Mouse (Mus musculus): ENCODE measurements around the gene Vps13d. TPM values are rescaled to one million over a fixed set of nuclear protein-coding genes. Genes with fewer than 3 reads are reported as not detected.

Gene Vps13d
- polyA plus RNA-seq, 1 experiment from 2014 or later = 9.2 TPM

GRCm38 (mm10) chr4:145106796-145107195 is 88.0 kb downstream of the Vps13d start:
- ATAC-seq = no peak
- peaks cover 18% of the 10 kb centered on the region for H3K36me3 ChIP-seq (ENCODE audit: control insufficient read depth, insufficient read depth)
- 92% methylated on average over 6 of the region's 6 CpGs for WGBS

GRCm38 (mm10) chr4:145105319-145105718 is 89.5 kb downstream of the Vps13d start:
- Histone ChIP-seq H3K4me1 (replicated peaks; ENCODE audit: control insufficient read depth, insufficient read depth, low read length) (peaks cover 4% of the 10 kb centered on the region), H3K4me3 (replicated peaks; ENCODE audit: low read length) (no peak overlapping the region), H3K27ac (ENCODE audit: low read length) (0 out of 2 replicates have a peak overlapping the region, but pooled peaks have one; percentile 11), H3K9ac (replicated peaks; ENCODE audit: low read depth, low read length) (no peak overlapping the region), H3K4me2 (ENCODE audit: low read length) (no peak overlapping the region), H3K27me3 (replicated peaks; ENCODE audit: control insufficient read depth, insufficient read depth, low read length) (no peaks in the 10 kb centered on the region), H3K36me3 (ENCODE audit: control insufficient read depth, insufficient read depth) (peaks cover 14% of the 10 kb centered on the region), H3K9me3 (ENCODE audit: control insufficient read depth, low read length) (no peaks in the 10 kb centered on the region)
- ATAC-seq = peak; percentile 3; the same call in 1 of the 2 replicates
- WGBS = 55% methylated on average over 6 of the region's 6 CpGs

More at GRCm38 (mm10) chr4:145106796-145107195, 88.0 kb downstream of the Vps13d start:
- H3K9me3 ChIP-seq (ENCODE audit: control insufficient read depth, low read length) = no peaks in the 10 kb centered on the region
- H3K4me3 ChIP-seq (replicated peaks; ENCODE audit: low read length) = no peak overlapping the region
- H3K27me3 ChIP-seq (replicated peaks; ENCODE audit: control insufficient read depth, insufficient read depth, low read length) = no peaks in the 10 kb centered on the region
- H3K27ac ChIP-seq (ENCODE audit: low read length) = no peak overlapping the region
- peaks cover 4% of the 10 kb centered on the region for H3K4me1 ChIP-seq (replicated peaks; ENCODE audit: control insufficient read depth, insufficient read depth, low read length)
- no peak overlapping the region for H3K9ac ChIP-seq (replicated peaks; ENCODE audit: low read depth, low read length)
- no peak overlapping the region for H3K4me2 ChIP-seq (ENCODE audit: low read length)

DNA sequence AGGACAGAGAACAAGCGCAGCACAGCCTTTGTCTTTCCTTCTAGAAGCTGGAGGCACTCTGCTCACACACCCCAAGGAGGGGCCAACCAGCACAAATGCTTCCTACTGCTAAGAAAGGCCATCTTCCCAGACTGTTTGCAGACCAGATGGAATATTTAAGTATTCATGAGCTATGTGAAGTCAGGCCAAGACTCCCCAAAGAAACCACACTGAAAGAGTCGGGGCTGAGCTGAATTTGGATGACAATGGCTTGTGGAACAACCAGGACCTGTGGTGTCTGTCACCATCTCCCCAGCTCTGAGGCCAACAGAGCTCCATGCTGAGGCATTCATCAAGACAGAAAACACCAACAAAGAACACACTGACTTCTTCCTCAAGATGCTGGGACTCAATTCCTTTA is 89.9 kb downstream of the Vps13d start:
- WGBS = 13% methylated on average over 2 of the region's 2 CpGs
- Histone ChIP-seq H3K9ac (replicated peaks; ENCODE audit: low read depth, low read length) (no peak overlapping the region), H3K4me1 (replicated peaks; ENCODE audit: control insufficient read depth, insufficient read depth, low read length) (peaks cover 4% of the 10 kb centered on the region), H3K27ac (ENCODE audit: low read length) (peak overlapping the region; percentile 68), H3K27me3 (replicated peaks; ENCODE audit: control insufficient read depth, insufficient read depth, low read length) (no peaks in the 10 kb centered on the region), H3K4me3 (replicated peaks; ENCODE audit: low read length) (no peak overlapping the region), H3K4me2 (ENCODE audit: low read length) (no peak overlapping the region), H3K9me3 (ENCODE audit: control insufficient read depth, low read length) (no peaks in the 10 kb centered on the region), H3K36me3 (ENCODE audit: control insufficient read depth, insufficient read depth) (peaks cover 12% of the 10 kb centered on the region)
- peak; percentile 96 for ATAC-seq

DNA sequence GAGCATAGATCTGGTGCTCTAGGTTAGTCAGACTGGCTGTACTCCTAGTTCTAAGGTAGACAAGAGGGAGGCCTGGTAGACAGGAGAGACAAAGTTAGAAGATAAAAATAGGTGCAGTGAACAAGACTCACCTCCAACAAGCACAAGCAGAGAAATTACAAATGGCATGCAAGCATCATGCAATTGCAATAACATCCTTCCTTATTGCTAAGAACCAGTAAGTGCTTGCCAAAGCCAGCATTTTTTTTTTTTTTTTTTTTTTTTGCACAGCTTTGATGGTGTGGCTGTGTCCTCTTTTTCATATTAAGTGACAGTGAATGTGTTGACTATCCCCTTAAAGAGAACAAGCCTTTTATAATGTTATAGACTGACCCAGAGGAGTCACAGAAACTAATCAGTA is 91.2 kb downstream of the Vps13d start:
- Histone ChIP-seq H3K4me1 (replicated peaks; ENCODE audit: control insufficient read depth, insufficient read depth, low read length) (peaks cover 4% of the 10 kb centered on the region), H3K4me3 (replicated peaks; ENCODE audit: low read length) (no peak overlapping the region), H3K27me3 (replicated peaks; ENCODE audit: control insufficient read depth, insufficient read depth, low read length) (no peaks in the 10 kb centered on the region), H3K9ac (replicated peaks; ENCODE audit: low read depth, low read length) (no peak overlapping the region), H3K36me3 (ENCODE audit: control insufficient read depth, insufficient read depth) (peaks cover 17% of the 10 kb centered on the region), H3K4me2 (ENCODE audit: low read length) (no peak overlapping the region), H3K9me3 (ENCODE audit: control insufficient read depth, low read length) (no peaks in the 10 kb centered on the region), H3K27ac (ENCODE audit: low read length) (no peak overlapping the region)
- no peak for ATAC-seq

DNA sequence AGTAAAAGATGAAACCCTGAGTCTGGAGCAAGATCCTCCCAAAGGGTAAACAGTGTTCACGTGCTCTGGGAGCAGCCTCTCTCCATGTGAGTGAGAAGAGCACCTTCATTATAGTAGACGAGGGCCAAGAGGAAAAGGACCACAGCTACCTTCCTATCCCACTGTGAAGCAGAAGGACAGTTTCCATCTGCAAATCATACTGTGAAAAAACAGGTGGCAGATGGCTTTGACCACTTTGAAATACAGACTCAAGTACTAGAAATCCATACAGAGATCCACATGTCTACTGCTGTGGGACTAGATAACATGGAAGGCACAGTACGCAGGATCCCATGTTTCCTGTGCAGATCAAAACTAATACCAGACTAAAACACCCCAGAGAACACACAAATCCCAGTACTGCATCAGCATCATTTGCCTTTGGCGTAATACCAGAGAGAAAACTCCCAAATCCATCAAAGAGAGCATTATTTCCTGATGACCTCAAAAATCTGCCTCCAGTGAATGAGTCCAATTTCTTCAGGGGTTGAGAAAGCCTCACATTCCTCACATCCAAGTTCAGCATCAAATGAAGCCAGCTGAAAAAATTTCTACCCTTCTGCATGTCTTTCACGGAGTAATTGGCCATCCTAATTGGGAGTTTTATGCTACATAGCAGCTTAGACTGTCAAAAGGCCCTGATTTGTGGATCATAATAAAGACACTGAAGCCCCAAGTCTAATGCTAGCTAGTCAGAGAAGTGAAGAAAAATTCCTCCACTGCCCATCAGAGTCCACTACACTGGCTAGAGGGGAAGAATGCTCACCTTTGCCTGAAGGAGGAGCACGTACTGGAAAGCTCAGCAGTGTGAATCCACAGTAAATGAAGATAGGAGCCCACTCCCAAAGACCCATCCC is 92.7 kb downstream of the Vps13d start:
- no peak overlapping the region for H3K9ac ChIP-seq (replicated peaks; ENCODE audit: low read depth, low read length)
- H3K4me1 ChIP-seq (replicated peaks; ENCODE audit: control insufficient read depth, insufficient read depth, low read length) = peaks cover 4% of the 10 kb centered on the region
- H3K9me3 ChIP-seq (ENCODE audit: control insufficient read depth, low read length) = no peaks in the 10 kb centered on the region
- no peak overlapping the region for H3K27ac ChIP-seq (ENCODE audit: low read length)
- ATAC-seq = no peak
- peaks cover 17% of the 10 kb centered on the region for H3K36me3 ChIP-seq (ENCODE audit: control insufficient read depth, insufficient read depth)
- H3K4me3 ChIP-seq (replicated peaks; ENCODE audit: low read length) = no peak overlapping the region
- H3K27me3 ChIP-seq (replicated peaks; ENCODE audit: control insufficient read depth, insufficient read depth, low read length) = no peaks in the 10 kb centered on the region
- 73% methylated on average over 6 of the region's 6 CpGs for whole genome bisulfite sequencing
- no peak overlapping the region for H3K4me2 ChIP-seq (ENCODE audit: low read length)

- Histone ChIP-seq H3K9ac (replicated peaks; ENCODE audit: low read depth, low read length) (no peak overlapping the region), H3K9me3 (ENCODE audit: control insufficient read depth, low read length) (no peaks in the 10 kb centered on the region), H3K27me3 (replicated peaks; ENCODE audit: control insufficient read depth, insufficient read depth, low read length) (no peaks in the 10 kb centered on the region), H3K36me3 (ENCODE audit: control insufficient read depth, insufficient read depth) (peaks cover 14% of the 10 kb centered on the region), H3K4me1 (replicated peaks; ENCODE audit: control insufficient read depth, insufficient read depth, low read length) (peaks cover 4% of the 10 kb centered on the region), H3K4me2 (ENCODE audit: low read length) (no peak overlapping the region), H3K4me3 (replicated peaks; ENCODE audit: low read length) (no peak overlapping the region), H3K27ac (ENCODE audit: low read length) (no peak overlapping the region)
- 95% methylated on average over 5 of the region's 6 CpGs for WGBS
- no peak for ATAC-seq
Measured at GRCm38 (mm10) chr4:145099853-145100252, 95.0 kb downstream of the Vps13d start.

GRCm38 (mm10) chr4:145099344-145099743 is 95.5 kb downstream of the Vps13d start:
- WGBS = 92% methylated on average over 1 of the region's 1 CpGs
- H3K27me3 ChIP-seq (replicated peaks; ENCODE audit: control insufficient read depth, insufficient read depth, low read length) = no peaks in the 10 kb centered on the region
- H3K9me3 ChIP-seq (ENCODE audit: control insufficient read depth, low read length) = no peaks in the 10 kb centered on the region
- no peaks in the 10 kb centered on the region; the same call in none of the 2 replicates for H3K4me1 ChIP-seq (replicated peaks; ENCODE audit: control insufficient read depth, insufficient read depth, low read length)
- no peak overlapping the region for H3K4me2 ChIP-seq (ENCODE audit: low read length)
- peaks cover 18% of the 10 kb centered on the region for H3K36me3 ChIP-seq (ENCODE audit: control insufficient read depth, insufficient read depth)
- H3K4me3 ChIP-seq (replicated peaks; ENCODE audit: low read length) = no peak overlapping the region
- ATAC-seq = no peak
- no peak overlapping the region for H3K27ac ChIP-seq (ENCODE audit: low read length)
- no peak overlapping the region for H3K9ac ChIP-seq (replicated peaks; ENCODE audit: low read depth, low read length)

DNA sequence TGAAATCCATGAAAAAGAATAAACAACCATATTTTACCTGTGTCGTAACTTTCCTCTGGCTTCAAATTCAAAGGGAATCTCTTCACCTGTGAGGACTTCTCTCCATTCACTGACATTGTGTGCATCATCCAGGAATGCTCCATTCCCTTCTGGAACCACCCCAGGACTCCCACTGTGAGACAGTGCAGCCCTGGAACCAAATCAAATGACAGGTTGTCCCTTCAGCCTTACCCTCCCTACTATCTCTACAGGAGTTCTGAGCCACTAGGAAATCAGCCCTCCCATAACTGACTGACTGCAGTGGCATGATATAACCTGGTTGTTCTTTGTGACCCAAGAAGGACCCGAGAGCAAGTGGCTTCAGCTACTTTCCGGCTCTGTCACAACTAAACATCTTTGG is 96.8 kb downstream of the Vps13d start:
- 94% methylated on average over 3 of the region's 3 CpGs for WGBS
- H3K36me3 ChIP-seq (ENCODE audit: control insufficient read depth, insufficient read depth) = peaks cover 18% of the 10 kb centered on the region

DNA sequence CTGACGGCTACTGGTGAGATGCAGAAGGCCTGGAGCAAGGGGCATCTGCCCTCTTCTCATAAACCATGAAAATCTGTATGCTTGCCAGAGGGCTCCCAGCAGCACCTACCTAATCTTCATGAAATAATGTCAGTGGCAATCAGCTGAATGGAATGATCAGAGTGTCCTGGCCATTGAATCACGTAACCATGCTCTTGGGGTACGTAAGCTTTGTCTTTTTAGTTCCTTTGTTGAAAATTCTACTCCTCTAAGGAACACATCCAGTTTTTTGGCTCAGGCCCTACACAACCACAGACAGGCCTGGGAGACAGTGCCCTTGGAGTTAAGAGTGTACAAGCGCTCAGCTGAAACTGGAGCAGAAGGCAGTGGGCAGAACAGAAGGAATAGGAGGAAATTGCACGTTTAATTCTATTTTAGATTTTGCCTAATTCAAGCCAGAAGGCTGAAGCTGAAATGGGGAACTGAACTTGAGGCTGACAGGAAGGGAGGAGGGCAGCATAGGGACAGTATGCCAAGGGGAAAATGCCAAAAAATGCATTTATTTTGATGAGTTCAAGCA is 98.2 kb downstream of the Vps13d start:
- Histone ChIP-seq H3K27ac (ENCODE audit: low read length) (0 out of 2 replicates have a peak overlapping the region, but pooled peaks have one; percentile 45), H3K4me2 (ENCODE audit: low read length) (no peak overlapping the region), H3K36me3 (ENCODE audit: control insufficient read depth, insufficient read depth) (peaks cover 20% of the 10 kb centered on the region), H3K4me1 (replicated peaks; ENCODE audit: control insufficient read depth, insufficient read depth, low read length) (no peaks in the 10 kb centered on the region; the same call in 1 of the 2 replicates), H3K27me3 (replicated peaks; ENCODE audit: control insufficient read depth, insufficient read depth, low read length) (no peaks in the 10 kb centered on the region), H3K4me3 (replicated peaks; ENCODE audit: low read length) (no peak overlapping the region), H3K9me3 (ENCODE audit: control insufficient read depth, low read length) (no peaks in the 10 kb centered on the region), H3K9ac (replicated peaks; ENCODE audit: low read depth, low read length) (no peak overlapping the region)
- WGBS = 77% methylated on average over 5 of the region's 5 CpGs
- no peak for ATAC-seq

More for the DNA sequence above, 96.8 kb downstream of the Vps13d start:
- Histone ChIP-seq H3K4me3 (replicated peaks; ENCODE audit: low read length) (no peak overlapping the region), H3K9me3 (ENCODE audit: control insufficient read depth, low read length) (no peaks in the 10 kb centered on the region), H3K4me2 (ENCODE audit: low read length) (no peak overlapping the region), H3K9ac (replicated peaks; ENCODE audit: low read depth, low read length) (no peak overlapping the region), H3K27ac (ENCODE audit: low read length) (no peak overlapping the region), H3K27me3 (replicated peaks; ENCODE audit: control insufficient read depth, insufficient read depth, low read length) (no peaks in the 10 kb centered on the region), H3K4me1 (replicated peaks; ENCODE audit: control insufficient read depth, insufficient read depth, low read length) (no peaks in the 10 kb centered on the region; the same call in 1 of the 2 replicates)
- no peak for ATAC-seq

Measured in forebrain, embryonic 16.5 days (tissue).